Mouse (Mus musculus): ENCODE data around the gene Vmn1r205. TPM values are rescaled to one million over a fixed set of nuclear protein-coding genes. Genes with fewer than 3 reads are reported as not detected.

The Vmn1r205 gene
- polyA plus RNA-seq (2014; fragmentation: Illumina TruSeq; extraction: RNeasy Lipid Tissue Mini Kit (QIAGEN cat#74804); ENCODE audit: low read depth, low replicate concordance): not detected

GRCm38 (mm10) chr13:22592900-22593299 is at the start of gene Vmn1r205:
Gene Vmn1r205, minus strand, starts transcription at chr13:22593000.

GRCm38 (mm10) chr13:22624151-22624550 is 31.4 kb upstream of the Vmn1r205 start, which contains the start of gene Vmn1r206:
Gene Vmn1r206, minus strand, starts transcription at chr13:22624251.

GRCm38 (mm10) chr13:22552898-22553297 is 39.9 kb downstream of the Vmn1r205 start, which contains the start of gene Vmn1r204:
Gene Vmn1r204, plus strand, starts transcription at chr13:22553198.

Other genes starting within 250 kb of the Vmn1r205 start
- gene Vmn1r198, start 242.6 kb downstream of the Vmn1r205 start, polyA plus RNA-seq (2014; fragmentation: Illumina TruSeq; extraction: RNeasy Lipid Tissue Mini Kit (QIAGEN cat#74804); ENCODE audit: low read depth, low replicate concordance): not detected
- gene Vmn1r199, start 213.2 kb downstream of the Vmn1r205 start, polyA plus RNA-seq (2014; fragmentation: Illumina TruSeq; extraction: RNeasy Lipid Tissue Mini Kit (QIAGEN cat#74804); ENCODE audit: low read depth, low replicate concordance): not detected
- gene Vmn1r200, start 202.6 kb downstream of the Vmn1r205 start, polyA plus RNA-seq (2014; fragmentation: Illumina TruSeq; extraction: RNeasy Lipid Tissue Mini Kit (QIAGEN cat#74804); ENCODE audit: low read depth, low replicate concordance): not detected
- gene Vmn1r201, start 121.1 kb downstream of the Vmn1r205 start, polyA plus RNA-seq (2014; fragmentation: Illumina TruSeq; extraction: RNeasy Lipid Tissue Mini Kit (QIAGEN cat#74804); ENCODE audit: low read depth, low replicate concordance): not detected
- gene Vmn1r202, start 87.6 kb downstream of the Vmn1r205 start, polyA plus RNA-seq (2014; fragmentation: Illumina TruSeq; extraction: RNeasy Lipid Tissue Mini Kit (QIAGEN cat#74804); ENCODE audit: low read depth, low replicate concordance): not detected
- not detected for gene Vmn1r203, start 74.9 kb downstream of the Vmn1r205 start, polyA plus RNA-seq (2014; fragmentation: Illumina TruSeq; extraction: RNeasy Lipid Tissue Mini Kit (QIAGEN cat#74804); ENCODE audit: low read depth, low replicate concordance)
- gene Vmn1r204, start 39.8 kb downstream of the Vmn1r205 start, polyA plus RNA-seq (2014; fragmentation: Illumina TruSeq; extraction: RNeasy Lipid Tissue Mini Kit (QIAGEN cat#74804); ENCODE audit: low read depth, low replicate concordance): not detected
- gene Vmn1r206, start 31.3 kb upstream of the Vmn1r205 start, polyA plus RNA-seq (2014; fragmentation: Illumina TruSeq; extraction: RNeasy Lipid Tissue Mini Kit (QIAGEN cat#74804); ENCODE audit: low read depth, low replicate concordance): not detected
- not detected for gene Vmn1r207-ps, start 136.6 kb upstream of the Vmn1r205 start, polyA plus RNA-seq (2014; fragmentation: Illumina TruSeq; extraction: RNeasy Lipid Tissue Mini Kit (QIAGEN cat#74804); ENCODE audit: low read depth, low replicate concordance)
- gene Vmn1r208, start 184.4 kb upstream of the Vmn1r205 start, polyA plus RNA-seq (2014; fragmentation: Illumina TruSeq; extraction: RNeasy Lipid Tissue Mini Kit (QIAGEN cat#74804); ENCODE audit: low read depth, low replicate concordance): not detected
- gene Vmn1r209, start 216.7 kb upstream of the Vmn1r205 start, polyA plus RNA-seq (2014; fragmentation: Illumina TruSeq; extraction: RNeasy Lipid Tissue Mini Kit (QIAGEN cat#74804); ENCODE audit: low read depth, low replicate concordance): not detected
- gene Vmn1r210, start 238.3 kb upstream of the Vmn1r205 start, polyA plus RNA-seq (2014; fragmentation: Illumina TruSeq; extraction: RNeasy Lipid Tissue Mini Kit (QIAGEN cat#74804); ENCODE audit: low read depth, low replicate concordance): not detected